ENCODE assay signal across 19 mouse cellular contexts in the genomic region with DNA sequence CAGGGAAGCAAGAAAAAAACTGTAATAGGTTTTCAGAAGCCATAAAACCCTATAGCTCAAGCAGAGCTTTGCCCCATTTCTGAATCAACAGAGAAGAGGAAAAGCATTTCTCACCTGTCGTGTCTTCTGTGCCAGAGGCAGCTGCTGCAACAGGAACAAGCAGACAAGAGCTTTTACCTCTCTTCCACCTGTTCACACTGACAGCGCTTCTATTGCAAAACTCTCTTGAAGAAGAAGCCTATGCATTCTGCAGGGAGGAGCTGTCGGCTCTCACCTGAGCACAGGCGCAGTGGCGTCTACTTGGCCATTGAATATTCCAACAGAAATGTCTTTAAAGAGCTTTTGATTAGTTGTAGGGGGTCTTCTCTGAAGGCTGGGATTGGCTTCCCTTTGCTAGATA. TPM values are rescaled to one million over a fixed set of nuclear protein-coding genes. Genes with fewer than 3 reads are reported as not detected.
"Had no signal": no experiment of that assay in that cellular context is flagged by ENCODE, and none has a peak within 500 bp of the region (broad histone marks: within the 10 kb centered on the region; RNA-seq: fewer than 3 reads in every experiment).

No protein-coding gene starts in this region.

- H3K36me3 ChIP-seq: liver, embryonic 13.5 days; midbrain, embryonic 10.5 days; midbrain, embryonic 13.5 days; neural tube, embryonic 13.5 days; stomach, embryonic 15.5 days had no signal

- H3K27me3 ChIP-seq: liver, embryonic 13.5 days; megakaryocyte, embryonic 14.5 days; midbrain, embryonic 13.5 days; neural tube, embryonic 13.5 days; stomach, embryonic 15.5 days had no signal

- H3K4me3 ChIP-seq: left cerebral cortex, adult 2 months; liver, embryonic 13.5 days; megakaryocyte, embryonic 14.5 days; midbrain, embryonic 10.5 days; midbrain, embryonic 13.5 days; myocyte; neural tube, embryonic 13.5 days; stomach, embryonic 15.5 days had no signal

- H3K4me1 ChIP-seq: liver, embryonic 13.5 days; megakaryocyte, embryonic 14.5 days; midbrain, embryonic 10.5 days; midbrain, embryonic 13.5 days; neural tube, embryonic 13.5 days; stomach, embryonic 15.5 days had no signal

- H3K27ac ChIP-seq: kidney, postnatal 0 days; left cerebral cortex, adult 2 months; liver, embryonic 13.5 days; midbrain, embryonic 10.5 days; midbrain, embryonic 13.5 days; neural tube, embryonic 13.5 days; stomach, embryonic 15.5 days had no signal

- ATAC-seq: lung, postnatal 0 days; midbrain, embryonic 13.5 days; midbrain, embryonic 16.5 days had no signal

- H3K4me2 ChIP-seq: liver, embryonic 13.5 days; lung, embryonic 14.5 days; midbrain, embryonic 13.5 days; neural tube, embryonic 13.5 days; stomach, embryonic 15.5 days had no signal

- DNase-seq: kidney, postnatal 25 days; layer of hippocampus, postnatal 36 days; liver, embryonic 13.5 days; lung, embryonic 14.5 days; retina, postnatal 1 day; right cerebral cortex, postnatal 25 days; spleen, adult 18-20 months; thymus, postnatal 25 days had no signal

- H3K9ac ChIP-seq: liver, embryonic 13.5 days; lung, embryonic 14.5 days; midbrain, embryonic 13.5 days; neural tube, embryonic 13.5 days; stomach, embryonic 15.5 days had no signal

- H3K9me3 ChIP-seq: liver, embryonic 13.5 days; megakaryocyte, embryonic 14.5 days; midbrain, embryonic 10.5 days; midbrain, embryonic 13.5 days; neural tube, embryonic 13.5 days; stomach, embryonic 15.5 days had no signal

RNA-seq across cellular contexts. Expression of gene Bbox1, which starts 0.3 kb away (rescaled TPM):
- total RNA-seq: monocyte, adult 5-6 weeks had no signal
- polyA plus RNA-seq: midbrain, embryonic 10.5 days; myocyte; neural tube, embryonic 13.5 days had no signal

RNA-seq across cellular contexts. Expression of gene Fibin, which starts 48.9 kb away (rescaled TPM):
- total RNA-seq: monocyte, adult 5-6 weeks had no signal
